Mouse (Mus musculus): Measurements from ENCODE around the gene Rtl8c. TPM values are rescaled to one million over a fixed set of nuclear protein-coding genes. Genes with fewer than 3 reads are reported as not detected.
"Not testable (repeated sequence)": the region's sequence is repeated elsewhere in the genome, so short reads cannot be mapped to it uniquely, and the experiment has no call there.

The Rtl8c gene
- polyA plus RNA-seq (2017; shearing (Covaris generic)): 10 to 100 TPM; 19.2 to 30.0 TPM

DNA sequence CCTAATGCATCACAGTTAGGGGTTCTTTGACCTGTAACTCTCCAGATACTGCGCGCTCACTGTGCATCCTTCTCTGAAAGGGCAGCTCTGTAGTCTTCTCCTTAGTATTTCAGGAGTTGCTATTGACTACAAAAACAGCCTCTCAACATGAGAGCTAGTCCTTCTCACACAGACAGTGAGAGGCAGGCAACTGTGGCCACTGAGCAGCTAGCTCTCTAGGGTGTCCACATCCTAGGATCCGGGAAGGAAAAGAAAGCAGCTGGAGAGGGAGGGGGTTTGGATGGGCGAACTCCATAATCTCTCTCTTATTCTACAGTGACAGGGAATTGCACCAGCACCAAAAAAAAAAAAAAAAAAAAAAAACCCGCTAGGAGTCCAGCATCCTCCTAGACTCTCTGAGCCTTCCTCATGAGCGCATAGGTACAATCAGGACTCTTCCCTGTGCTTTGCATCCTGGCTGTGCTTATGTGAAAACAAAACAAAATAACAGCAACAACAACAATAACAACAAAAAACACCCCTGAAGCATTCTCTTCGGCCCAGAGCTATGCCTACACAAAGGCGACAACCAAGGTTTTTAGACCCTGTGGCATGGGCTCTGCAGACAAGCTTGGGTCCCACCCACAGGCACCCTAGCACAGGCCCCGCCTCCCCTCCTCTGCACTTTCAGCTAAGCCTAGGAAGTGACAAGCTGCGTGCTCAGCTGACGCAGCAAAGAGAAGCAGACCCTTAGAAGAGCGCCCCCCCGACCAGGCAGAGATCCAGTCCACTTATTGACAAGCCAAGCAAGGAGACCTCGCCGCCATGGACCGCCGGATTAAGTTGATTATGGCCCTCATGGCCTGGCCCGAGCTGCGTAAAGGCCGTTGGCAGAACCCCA, at the start of gene Rtl8c:
TSS of gene Rtl8c (plus strand) at position 791 of the 880 bp plus-strand sequence.
- ATAC-seq: peak; percentile 88

DNA sequence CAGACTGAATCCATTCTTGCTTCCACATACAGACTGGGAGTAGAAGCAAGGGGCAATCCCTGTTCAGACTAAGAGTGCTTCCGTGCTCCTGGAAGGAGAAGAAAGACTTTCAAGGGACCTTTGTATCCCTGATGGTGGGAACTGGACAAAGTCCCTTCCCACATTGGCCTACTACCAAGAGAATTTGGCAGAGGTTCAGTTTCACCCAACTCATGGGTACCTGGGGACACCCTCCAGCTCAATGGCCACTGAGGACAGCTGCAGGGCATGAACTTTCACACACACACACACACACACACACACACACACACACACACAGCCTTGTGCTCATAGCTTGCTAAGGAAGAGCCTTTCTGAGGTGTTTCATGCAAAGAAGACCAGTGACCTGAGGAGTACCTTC, 28.5 kb upstream of the Rtl8c start:
- no peak for ATAC-seq

DNA sequence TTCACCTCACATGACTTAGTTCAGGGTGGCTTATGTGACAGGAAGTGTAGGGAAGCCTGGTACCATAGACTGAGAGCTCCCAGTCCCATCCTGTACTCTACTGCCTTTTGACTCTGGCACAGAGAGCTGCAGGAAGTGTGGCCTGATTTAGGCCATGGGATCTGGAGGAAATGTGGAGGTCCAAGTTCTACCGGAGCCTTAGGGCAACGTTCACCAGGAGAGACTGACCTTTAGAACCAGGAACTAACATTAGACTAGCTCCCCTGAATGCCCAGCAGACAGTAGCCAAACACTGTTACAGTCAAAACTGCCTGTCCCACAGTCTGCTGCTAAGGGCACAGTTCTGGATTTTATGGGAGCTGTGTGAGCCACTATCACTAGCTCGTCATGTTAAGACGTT, 26.4 kb upstream of the Rtl8c start:
- ATAC-seq: not testable (repeated sequence)

DNA sequence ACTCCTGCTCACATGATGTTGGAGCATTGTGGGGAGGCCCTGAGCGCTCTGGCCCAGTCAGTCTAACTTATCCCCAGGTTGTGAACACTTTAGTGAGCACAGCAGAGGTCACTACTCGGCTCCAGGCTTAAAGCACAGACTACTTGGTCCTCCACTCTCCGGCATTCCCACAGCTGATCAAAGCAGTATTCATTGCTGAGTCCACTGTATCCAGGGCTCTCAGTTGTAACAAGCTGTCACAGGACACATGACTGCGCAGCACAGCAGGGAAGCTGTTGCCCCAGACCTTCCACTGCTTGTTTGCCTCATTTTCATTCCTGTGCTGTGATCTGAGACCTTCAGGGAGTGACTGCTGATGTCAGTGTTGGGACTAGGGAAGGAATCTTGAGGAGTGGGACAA, 24.4 kb upstream of the Rtl8c start:
- ATAC-seq: not testable (repeated sequence)

DNA sequence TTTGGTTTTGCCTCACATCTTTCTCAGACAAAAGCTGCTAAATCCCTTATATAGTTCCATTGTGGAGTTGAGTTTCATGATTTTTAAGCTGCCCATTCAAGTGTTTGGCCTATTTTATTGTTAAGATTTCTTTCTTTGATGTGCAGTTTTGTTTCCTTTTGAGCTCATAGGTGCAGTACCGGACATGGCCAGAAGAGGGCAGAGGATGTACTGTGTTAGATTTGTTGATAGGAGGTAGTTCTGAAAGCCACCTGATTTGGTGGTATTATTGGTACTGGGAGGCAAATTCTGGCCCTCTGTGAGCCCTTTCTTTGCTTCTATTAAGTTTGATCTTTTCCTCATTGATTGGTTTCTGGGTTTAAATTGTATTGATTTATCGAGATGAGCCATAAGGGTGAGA, 7.8 kb upstream of the Rtl8c start:
- not testable (repeated sequence) for ATAC-seq

DNA sequence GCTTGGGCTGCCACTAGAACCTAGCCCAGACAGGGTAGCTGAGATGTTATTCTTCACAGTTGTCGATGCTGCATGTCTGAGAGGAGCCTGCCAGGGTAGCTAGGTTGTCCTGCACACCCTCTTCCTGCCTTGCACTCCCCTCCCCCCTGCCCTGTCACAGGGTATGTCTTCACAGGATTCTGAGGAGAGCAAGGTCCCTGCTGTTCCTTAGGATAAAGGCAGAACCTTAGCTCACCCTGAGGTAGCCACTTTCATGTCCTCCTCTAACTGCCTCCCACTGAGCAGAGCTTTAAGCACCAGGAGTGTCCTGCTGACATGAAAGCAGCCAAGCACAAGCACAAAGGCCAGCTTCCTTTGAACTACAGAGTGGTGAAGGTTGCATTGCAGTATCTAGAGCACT, 1.7 kb upstream of the Rtl8c start:
- not testable (repeated sequence) for ATAC-seq

DNA sequence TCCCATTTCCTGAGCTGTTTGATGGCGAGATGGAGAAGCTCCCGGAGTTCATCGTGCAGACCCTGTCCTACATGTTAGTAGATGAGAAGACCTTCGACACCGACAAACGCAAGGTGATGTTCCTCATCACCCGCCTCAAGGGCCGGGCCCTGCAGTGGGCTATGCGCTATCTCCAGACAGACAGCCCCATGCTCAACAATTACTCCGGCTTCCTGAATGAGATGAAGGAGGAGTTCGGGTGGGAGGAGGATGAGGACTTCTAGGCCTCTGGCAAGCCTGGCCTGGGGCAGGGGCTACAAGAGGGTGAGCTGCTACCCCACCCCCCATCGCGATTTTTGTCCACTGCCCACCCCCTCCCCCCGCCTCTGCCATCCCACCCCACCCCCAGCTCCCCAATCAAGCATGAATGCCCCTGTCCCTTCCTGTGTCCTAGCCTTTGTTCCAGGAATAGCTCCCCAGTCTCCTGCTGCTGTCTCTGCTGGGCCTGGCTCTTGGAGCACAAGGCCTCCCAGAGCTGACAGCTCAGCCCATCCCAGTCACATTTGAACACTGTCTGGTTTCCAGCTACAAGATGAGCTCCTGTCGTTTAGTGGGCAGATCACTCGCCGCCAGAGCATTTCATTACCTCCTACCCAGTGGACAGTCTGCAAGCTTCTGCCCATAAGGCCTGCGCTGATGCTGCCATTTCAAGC, 436 bp downstream of the Rtl8c start:
- ATAC-seq: peak; percentile 14

DNA sequence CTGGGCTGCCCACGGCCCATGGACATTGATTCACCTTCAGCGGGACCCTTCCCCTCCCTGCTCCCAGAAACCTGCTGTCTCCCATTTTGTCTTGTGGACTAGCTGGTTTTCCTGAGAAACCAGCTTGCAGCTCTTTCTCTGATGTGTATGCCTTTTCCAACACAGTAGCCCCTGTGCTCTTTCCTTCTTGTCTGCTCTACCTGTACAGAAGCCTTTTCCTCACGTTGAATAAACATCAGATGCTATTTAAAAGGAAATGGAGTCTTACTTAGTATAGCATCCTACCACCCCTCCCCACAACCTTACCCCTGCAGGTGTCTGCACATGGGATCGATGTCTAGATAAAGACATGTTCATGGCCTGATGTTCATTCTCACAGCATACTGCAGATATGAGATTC, 1.0 kb downstream of the Rtl8c start, which contains the start of gene Gm14597:
TSS of gene Gm14597 (minus strand) at position 101 of the 400 bp plus-strand sequence.
- not testable (repeated sequence) for ATAC-seq

DNA sequence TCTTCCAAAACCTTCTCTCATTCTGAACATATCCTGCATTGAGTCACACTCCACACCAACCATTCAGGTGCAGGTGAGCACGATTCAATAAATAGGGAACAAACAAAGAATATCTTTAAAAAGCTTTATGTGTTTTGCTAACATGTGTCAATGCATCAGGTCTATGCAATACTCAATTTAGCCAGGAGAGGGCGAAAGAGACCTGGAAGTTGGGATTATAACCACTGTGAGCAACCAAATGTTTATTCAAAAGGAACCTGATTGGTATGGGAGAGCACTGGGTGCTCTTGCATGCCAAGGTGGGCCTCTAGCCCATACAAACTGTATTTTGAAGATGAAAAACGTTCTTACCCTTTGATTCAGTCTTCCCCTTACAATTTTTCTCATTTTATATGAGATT, 2.7 kb downstream of the Rtl8c start:
- ATAC-seq: peak; percentile 66

DNA sequence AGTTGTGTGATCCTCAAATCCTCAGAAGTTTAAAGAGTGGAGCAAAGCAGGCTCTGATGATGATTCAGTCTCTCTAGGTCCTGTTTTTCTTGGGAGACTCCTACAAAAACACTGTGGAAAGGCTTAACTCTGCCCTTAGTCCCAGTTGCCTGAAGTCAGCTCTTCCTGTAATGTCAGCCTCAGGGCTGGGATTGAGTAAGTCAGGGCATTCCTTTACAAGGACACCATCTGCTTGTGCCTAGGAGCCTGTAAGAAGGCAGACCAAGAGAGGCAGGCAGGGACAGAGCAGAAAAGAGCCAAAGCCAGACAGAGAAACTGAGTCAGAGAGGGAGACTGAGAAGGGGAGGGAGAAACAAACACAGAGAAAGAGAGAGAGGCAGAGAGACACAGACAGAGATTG, 3.6 kb downstream of the Rtl8c start:
- not testable (repeated sequence) for ATAC-seq

DNA sequence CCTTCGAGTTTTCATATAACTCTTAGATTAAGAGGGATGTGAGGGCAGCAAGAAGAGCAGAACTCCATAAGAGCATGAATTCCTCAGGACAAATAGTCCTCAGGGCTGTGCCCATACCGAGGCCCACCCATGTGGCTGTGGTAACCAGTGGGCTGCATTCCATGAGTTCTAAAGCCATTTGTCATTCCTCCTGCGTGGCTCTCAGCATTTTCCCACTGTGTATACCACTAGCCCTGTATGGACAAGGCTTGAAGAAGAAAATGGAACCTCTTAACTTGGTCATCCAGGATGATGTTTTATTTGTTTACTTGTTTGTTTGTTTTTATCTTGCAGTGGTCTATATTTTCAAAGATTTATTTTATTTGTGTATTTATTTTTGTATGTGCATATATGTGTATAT, 30.3 kb downstream of the Rtl8c start:
- ATAC-seq: not testable (repeated sequence)

DNA sequence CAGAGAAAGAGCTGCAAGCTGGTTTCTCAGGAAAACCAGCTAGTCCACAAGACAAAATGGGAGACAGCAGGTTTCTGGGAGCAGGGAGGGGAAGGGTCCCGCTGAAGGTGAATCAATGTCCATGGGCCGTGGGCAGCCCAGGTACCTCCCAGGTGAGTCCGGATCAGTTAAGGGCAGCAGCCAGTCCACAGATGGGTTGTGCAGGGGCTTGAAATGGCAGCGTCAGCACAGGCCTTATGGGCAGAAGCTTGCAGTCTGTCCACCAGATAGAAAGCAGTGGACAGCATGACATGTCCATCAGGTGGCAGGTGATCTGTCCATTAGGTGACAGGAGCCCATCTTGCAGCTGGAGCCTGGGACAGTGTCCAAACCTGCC, 34.8 kb downstream of the Rtl8c start:
- not testable (repeated sequence) for ATAC-seq

DNA sequence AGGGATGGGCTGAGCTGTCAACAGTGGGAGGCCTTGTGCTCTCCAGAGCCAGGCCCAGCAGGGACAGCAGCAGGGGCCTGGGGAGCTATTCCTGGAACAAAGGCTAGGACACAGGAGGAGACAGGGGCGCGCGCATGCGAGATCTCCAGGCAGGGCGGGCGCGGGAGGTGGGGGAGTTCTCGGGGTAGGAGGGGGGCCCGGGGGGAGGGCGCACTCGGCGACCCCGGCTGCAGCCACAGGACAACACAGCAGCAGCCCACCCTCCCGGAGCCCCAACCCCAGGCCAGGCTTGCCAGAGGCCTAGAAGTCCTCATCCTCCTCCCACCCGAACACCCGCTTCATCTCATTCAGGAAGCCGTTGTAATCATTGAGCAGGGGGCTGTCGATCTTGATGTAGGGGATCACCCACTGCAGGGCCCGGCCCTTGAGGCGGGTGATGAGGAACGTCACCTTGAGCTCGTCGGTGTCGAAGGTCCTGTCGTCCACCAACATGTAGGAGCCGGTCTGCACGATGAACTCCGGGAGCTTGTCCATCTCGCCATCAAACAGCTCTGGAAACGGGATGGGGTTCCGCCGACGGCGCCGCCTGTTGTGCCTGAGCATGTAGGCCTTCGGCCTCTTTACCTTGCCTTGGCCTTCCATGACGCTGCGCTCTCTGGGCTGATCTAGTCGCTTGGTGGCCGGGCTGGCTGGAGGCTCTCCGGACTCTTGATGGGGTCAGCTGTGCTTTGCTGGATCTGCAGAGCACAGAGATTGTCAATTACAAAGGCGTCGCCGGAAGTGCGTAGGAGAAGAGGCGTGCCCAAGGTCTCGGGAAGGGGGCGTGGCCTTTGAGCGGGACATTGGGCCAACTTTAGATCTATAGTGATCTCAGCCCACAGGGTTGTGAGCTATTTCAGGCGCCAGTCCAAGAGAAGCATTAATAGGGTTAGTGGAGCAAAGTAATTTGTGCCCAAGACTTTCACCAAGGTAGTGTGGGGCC, 35.4 kb downstream of the Rtl8c start, which contains the start of gene Rtl8a:
TSS of gene Rtl8a (minus strand) at position 703 of the 982 bp plus-strand sequence.
- peak; percentile 96 for ATAC-seq

DNA sequence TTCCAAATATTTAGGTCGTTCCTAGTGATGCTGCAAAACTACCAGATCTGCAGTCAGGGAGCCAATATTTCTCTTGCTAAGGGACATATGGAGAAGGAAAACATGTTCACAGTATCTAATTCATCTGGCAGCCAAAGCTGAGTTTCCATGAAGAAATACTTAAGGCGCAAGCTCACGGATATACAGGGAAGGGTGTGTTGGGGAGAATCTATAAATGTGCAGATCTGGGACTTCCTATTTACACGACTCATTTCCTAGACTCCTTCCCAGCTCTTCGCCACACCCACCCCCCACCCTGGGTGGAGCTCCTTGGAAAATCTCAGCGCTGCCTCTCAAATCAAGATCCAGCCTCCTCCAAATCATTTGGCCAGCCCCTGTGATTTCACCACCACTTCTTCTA, 38.1 kb downstream of the Rtl8c start:
- no peak for ATAC-seq

DNA sequence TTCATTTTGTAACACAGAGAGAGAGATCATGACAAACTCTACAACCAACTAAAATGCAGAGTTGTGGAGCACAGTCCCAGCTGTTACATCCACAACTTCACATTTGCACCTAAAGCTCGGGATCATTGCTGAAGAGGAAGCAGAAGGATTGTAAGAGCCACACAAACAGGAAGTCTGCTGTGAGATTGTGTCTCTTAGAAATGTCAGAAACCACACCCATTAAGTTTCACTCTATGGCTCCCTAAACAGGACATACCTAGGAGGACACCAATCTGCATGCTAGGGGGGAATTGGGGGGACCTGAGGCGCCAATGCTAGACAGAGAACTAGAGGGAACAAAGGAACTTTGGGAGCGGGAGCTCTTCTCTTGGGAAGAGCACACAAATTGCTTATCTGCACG, 45.1 kb downstream of the Rtl8c start:
- ATAC-seq: peak; percentile 49

Other genes with a start within 250 kb of the Rtl8c start
- gene Mospd1, start 237.5 kb upstream of the Rtl8c start, polyA plus RNA-seq (2017; shearing (Covaris generic)): 10 to 100 TPM; 19.6 to 26.6 TPM
- not detected for gene Etd, start 173.1 kb upstream of the Rtl8c start, polyA plus RNA-seq (2017; shearing (Covaris generic))
- not detected for gene Gm14597, start 947 bp downstream of the Rtl8c start, polyA plus RNA-seq (2017; shearing (Covaris generic))
- 10 to 100 TPM; 18.9 to 19.7 TPM for gene Rtl8a, start 35.6 kb downstream of the Rtl8c start, polyA plus RNA-seq (2017; shearing (Covaris generic))
- 10 to 100 TPM; 10.8 to 11.9 TPM for gene Rtl8b, start 62.4 kb downstream of the Rtl8c start, polyA plus RNA-seq (2017; shearing (Covaris generic))
- gene 4930502E18Rik, start 116.8 kb downstream of the Rtl8c start, polyA plus RNA-seq (2017; shearing (Covaris generic)): not detected
- not detected for gene 1700013H16Rik, start 149.8 kb downstream of the Rtl8c start, polyA plus RNA-seq (2017; shearing (Covaris generic))
- not detected for gene Zfp36l3, start 168.4 kb downstream of the Rtl8c start, polyA plus RNA-seq (2017; shearing (Covaris generic))
- gene Xlr, start 189.7 kb downstream of the Rtl8c start, polyA plus RNA-seq (2017; shearing (Covaris generic)): 1 to 10 TPM; 1.4 to 2.3 TPM